ENCODE assay signal across 27 mouse cellular contexts in the genomic region with DNA sequence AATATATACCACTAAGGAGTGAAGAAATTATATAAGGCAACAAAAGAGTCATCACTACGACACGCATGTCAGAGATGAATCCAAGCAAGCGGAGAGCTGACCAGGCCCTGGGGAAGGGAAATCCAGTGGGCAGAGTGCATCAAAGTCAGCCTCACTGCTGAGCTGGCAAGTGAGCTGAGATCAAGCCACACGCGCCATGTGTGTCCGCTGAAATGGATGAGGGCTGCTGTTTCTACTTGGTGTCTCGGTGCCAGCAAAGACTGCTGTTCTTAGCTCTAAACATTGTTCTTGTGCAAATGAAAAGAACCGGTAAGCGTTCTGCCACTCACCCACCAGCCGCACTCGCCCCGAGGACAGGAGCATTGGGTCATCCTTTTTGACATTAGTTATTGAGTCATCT.
"Had no signal": no experiment of that assay in that cellular context is flagged by ENCODE, and none has a peak within 500 bp of the region (broad histone marks: within the 10 kb centered on the region; RNA-seq: fewer than 3 reads in every experiment).

No protein-coding gene starts in this region.

- H3K4me1 ChIP-seq: limb, embryonic 10.5 days; limb, embryonic 12.5 days; limb, embryonic 13.5 days; limb, embryonic 15.5 days; liver, embryonic 12.5 days; liver, embryonic 13.5 days; liver, embryonic 15.5 days; lung, embryonic 15.5 days; midbrain, embryonic 10.5 days; midbrain, embryonic 12.5 days; midbrain, embryonic 13.5 days; midbrain, embryonic 15.5 days had no signal

- H3K27me3 ChIP-seq: limb, embryonic 12.5 days; limb, embryonic 13.5 days; limb, embryonic 15.5 days; liver, embryonic 12.5 days; liver, embryonic 13.5 days; liver, embryonic 15.5 days; lung, embryonic 15.5 days; megakaryocyte, embryonic 14.5 days; midbrain, embryonic 12.5 days; midbrain, embryonic 13.5 days; midbrain, embryonic 15.5 days had no signal

- DNase-seq: left cerebral cortex, postnatal 4 days; liver; liver, embryonic 13.5 days; liver, postnatal 0 days; lung, adult 18-20 months; lung, adult 2 months; lung, embryonic 14.5 days; lung, postnatal 10 days; lung, postnatal 14 days; lung, postnatal 36 days; lung, postnatal 4 days; midbrain, embryonic 14.5 days had no signal

- ATAC-seq: liver, embryonic 12.5 days; liver, postnatal 0 days; lung, postnatal 0 days; midbrain, embryonic 13.5 days; midbrain, embryonic 15.5 days; midbrain, embryonic 16.5 days had no signal

- H3K4me3 ChIP-seq: limb, embryonic 10.5 days; limb, embryonic 12.5 days; limb, embryonic 13.5 days; limb, embryonic 15.5 days; liver, embryonic 12.5 days; liver, embryonic 13.5 days; liver, embryonic 15.5 days; lung, embryonic 15.5 days; megakaryocyte, embryonic 14.5 days; midbrain, embryonic 10.5 days; midbrain, embryonic 12.5 days; midbrain, embryonic 13.5 days; midbrain, embryonic 15.5 days; myocyte had no signal

- H3K9me3 ChIP-seq: limb, embryonic 10.5 days; limb, embryonic 12.5 days; limb, embryonic 13.5 days; limb, embryonic 15.5 days; liver, embryonic 12.5 days; liver, embryonic 13.5 days; liver, embryonic 15.5 days; lung, embryonic 15.5 days; megakaryocyte, embryonic 14.5 days; midbrain, embryonic 10.5 days; midbrain, embryonic 12.5 days; midbrain, embryonic 13.5 days; midbrain, embryonic 15.5 days had no signal
